Mouse (Mus musculus) intestine, embryonic 15.5 days (tissue): ENCODE results near the gene Chd2. TPM values are rescaled to one million over a fixed set of nuclear protein-coding genes. Genes with fewer than 3 reads are reported as not detected.

Source experiments
- ATAC-seq: fragments of 200-750 bp; cut with Nextera tagmentation; 2 replicates; pipeline ENCODE4 v1.8.0; 2017; ENCODE audit warnings: moderate TSS enrichment, moderate library complexity
- H3K27ac ChIP-seq: fragments of 300-500 bp; sonication (generic); 2 replicates; pipeline ENCODE4 v1.5.1; 2015; ENCODE audit warnings: mild to moderate bottlenecking, inconsistent platforms
- H3K27me3 ChIP-seq: fragments of 300-500 bp; sonication (generic); replicated peaks from 2 replicates; pipeline ENCODE4 v1.6.1; 2015; ENCODE audit warnings: inconsistent platforms
- H3K36me3 ChIP-seq: fragments of 300-500 bp; sonication (generic); 2 replicates; pipeline ENCODE4 v1.6.1; 2015; ENCODE audit warnings: inconsistent platforms
- H3K4me1 ChIP-seq: fragments of 300-500 bp; sonication (generic); replicated peaks from 2 replicates; pipeline ENCODE4 v1.6.1; 2015; ENCODE audit warnings: inconsistent platforms
- H3K4me2 ChIP-seq: fragments of 300-500 bp; sonication (generic); replicated peaks from 2 replicates; pipeline ENCODE4 v1.6.1; 2015; ENCODE audit warnings: mild to moderate bottlenecking, inconsistent platforms
- H3K4me3 ChIP-seq: fragments of 300-500 bp; sonication (generic); replicated peaks from 2 replicates; pipeline ENCODE4 v1.5.1; 2015; ENCODE audit warnings: inconsistent platforms
- H3K9ac ChIP-seq: fragments of 300-500 bp; sonication (generic); 2 replicates; pipeline ENCODE4 v1.6.1; 2015; ENCODE audit warnings: inconsistent platforms
- H3K9me3 ChIP-seq: fragments of 300-500 bp; sonication (generic); 2 replicates; pipeline ENCODE4 v1.6.1; 2016; ENCODE audit warnings: inconsistent platforms
- WGBS: fragments of 180-500 bp; shearing (Covaris S2); methylation state at CpG from one replicate; pipeline ENCODE4 v1.1.7; 2015; 5-methylcytosine and 5-hydroxymethylcytosine counted together
- polyA plus RNA-seq: library from polyadenylated mRNA; unstranded; fragments of >200 nt; fragmentation: Nextera tagmentation; extraction: Ambion mirVana; gene quantifications from 2 replicates; pipeline ENCODE4 v1.2.1, GENCODE M21; 2015

Gene Chd2
- polyA plus RNA-seq, 1 experiment from 2014 or later: 46.0 TPM

DNA sequence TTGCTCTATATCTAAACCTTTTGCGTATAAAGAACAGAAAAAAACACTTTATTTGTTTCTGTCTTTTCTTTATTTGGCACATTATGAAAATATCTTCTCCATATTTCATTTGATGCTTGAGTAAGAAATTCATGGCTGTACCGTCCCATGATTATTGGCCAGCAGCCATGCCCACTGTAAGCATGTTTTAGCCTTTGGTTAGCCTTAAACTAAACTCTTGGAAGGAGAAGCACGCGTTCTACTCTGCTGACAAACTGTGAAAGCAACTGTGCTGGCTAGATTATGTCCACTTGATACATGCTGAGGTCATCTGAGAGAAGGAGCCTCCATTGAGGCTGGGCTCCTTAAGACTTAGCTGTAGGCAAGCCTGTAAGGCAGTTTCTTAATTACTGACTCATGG, 99.4 kb downstream of the Chd2 start:
- no peaks in the 10 kb centered on the region for H3K27me3 ChIP-seq
- peaks cover 56% of the 10 kb centered on the region for H3K36me3 ChIP-seq
- no peak overlapping the region for H3K4me2 ChIP-seq
- no peak overlapping the region for H3K4me3 ChIP-seq
- no peak overlapping the region for H3K9ac ChIP-seq
- no peak for ATAC-seq
- WGBS: 92% methylated on average over 4 of the region's 4 CpGs
- H3K27ac ChIP-seq: no peak overlapping the region
- H3K4me1 ChIP-seq: no peaks in the 10 kb centered on the region
- no peaks in the 10 kb centered on the region for H3K9me3 ChIP-seq

DNA sequence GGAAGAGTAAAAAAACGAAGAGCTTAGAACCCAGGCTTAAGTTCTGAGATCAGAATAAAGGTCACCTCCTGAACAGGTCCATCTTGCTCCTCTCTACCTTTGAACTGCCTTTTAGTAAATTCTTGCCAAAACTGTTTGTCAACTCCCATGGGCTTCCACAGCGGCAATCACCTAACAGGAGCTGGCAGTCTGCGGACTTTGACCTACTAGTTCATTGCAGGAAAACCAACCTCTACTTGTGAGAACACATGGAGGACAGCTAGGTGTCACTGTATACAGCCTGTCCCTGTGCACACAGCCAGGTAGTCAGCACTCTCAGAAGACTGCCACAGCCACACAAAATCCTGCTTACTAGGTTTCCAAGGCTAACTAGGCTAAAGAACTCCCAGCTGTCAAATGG, 99.8 kb downstream of the Chd2 start:
- Histone ChIP-seq H3K36me3 (peaks cover 53% of the 10 kb centered on the region), H3K4me2 (no peak overlapping the region), H3K27ac (no peak overlapping the region), H3K4me1 (no peaks in the 10 kb centered on the region), H3K9me3 (no peaks in the 10 kb centered on the region), H3K9ac (no peak overlapping the region), H3K4me3 (no peak overlapping the region), H3K27me3 (no peaks in the 10 kb centered on the region)
- ATAC-seq: peak; percentile 60; the same call in 1 of the 2 replicates
- WGBS: 93% methylated on average over 3 of the region's 3 CpGs

DNA sequence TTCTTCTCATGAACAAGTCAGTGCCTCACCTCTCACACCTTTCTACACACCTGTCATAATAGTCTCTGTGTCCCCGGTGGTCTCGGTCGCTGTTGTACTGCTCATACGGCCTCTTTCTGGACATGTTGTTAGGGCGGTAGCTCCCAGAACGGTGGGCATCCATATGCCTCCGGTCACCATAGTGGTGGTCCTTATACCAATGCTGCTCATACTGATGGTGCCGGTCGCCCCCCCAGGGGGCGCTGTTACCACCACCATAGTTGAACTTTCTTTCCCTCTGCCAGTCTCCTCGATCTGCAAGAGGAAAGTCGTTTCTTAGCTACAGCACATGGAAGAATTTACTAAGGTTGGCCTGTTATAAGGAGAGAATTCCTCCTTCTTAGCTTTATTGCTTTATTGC, 105.9 kb downstream of the Chd2 start:
- no peaks in the 10 kb centered on the region for H3K27me3 ChIP-seq

DNA sequence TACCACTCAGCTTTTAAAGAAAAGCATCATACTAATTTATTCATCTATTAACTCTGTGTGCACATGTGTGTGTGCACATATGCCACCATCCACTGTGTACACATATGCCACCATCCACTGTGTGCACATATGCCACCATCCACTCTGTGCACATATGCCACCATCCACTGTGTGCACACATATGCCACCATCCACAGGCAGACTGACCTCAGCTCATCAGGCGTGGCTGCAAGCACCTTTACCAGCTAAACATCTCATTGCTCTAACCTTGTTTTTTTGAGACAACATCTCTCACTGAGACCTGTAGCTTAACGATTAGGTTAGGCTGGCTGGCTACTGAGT, 107.3 kb downstream of the Chd2 start:
- peaks cover 50% of the 10 kb centered on the region for H3K36me3 ChIP-seq

More for the DNA sequence above, 105.9 kb downstream of the Chd2 start:
- no peak overlapping the region for H3K4me3 ChIP-seq
- no peak for ATAC-seq
- H3K9me3 ChIP-seq: no peaks in the 10 kb centered on the region
- peaks cover 56% of the 10 kb centered on the region for H3K36me3 ChIP-seq
- no peaks in the 10 kb centered on the region for H3K4me1 ChIP-seq
- H3K9ac ChIP-seq: no peak overlapping the region
- WGBS: 74% methylated on average over 12 of the region's 12 CpGs
- H3K4me2 ChIP-seq: no peak overlapping the region
- no peak overlapping the region for H3K27ac ChIP-seq

DNA sequence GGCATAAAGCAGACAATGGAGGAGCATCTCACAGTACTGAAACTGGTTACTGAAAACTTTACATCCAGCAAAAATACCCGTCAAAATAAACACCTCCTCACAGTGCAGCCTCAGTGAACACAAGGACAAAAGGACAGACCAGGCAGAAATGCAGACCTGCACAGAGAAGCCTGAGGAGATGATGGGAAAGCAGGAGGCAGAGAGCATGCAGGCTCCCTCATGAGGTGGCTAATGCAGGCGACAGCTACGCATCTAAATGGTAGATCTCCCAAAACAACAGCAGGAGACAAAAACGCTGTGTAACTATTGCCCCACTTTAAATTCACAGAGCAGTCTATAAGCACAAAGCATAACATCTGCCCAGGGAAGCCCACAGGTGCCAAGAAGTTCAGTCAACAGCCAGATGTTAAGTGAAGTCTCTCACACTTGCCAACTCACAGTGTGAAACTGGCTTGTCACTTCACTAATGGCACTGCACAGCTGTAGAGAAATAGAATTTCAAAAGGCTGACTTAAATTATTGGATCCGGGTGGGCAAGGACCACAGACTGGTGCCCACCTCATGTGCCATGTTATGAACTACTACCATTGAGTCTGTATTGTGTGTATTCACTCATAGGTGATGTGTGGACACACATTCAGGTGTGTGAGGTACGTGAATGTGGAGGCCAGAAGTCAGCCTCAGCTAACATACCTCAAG, 107.8 kb downstream of the Chd2 start:
- WGBS: 79% methylated on average over 6 of the region's 6 CpGs
- no peak overlapping the region for H3K4me3 ChIP-seq
- H3K36me3 ChIP-seq: peaks cover 51% of the 10 kb centered on the region
- no peak overlapping the region for H3K27ac ChIP-seq
- H3K9ac ChIP-seq: no peak overlapping the region
- no peaks in the 10 kb centered on the region for H3K9me3 ChIP-seq
- H3K4me2 ChIP-seq: no peak overlapping the region
- no peaks in the 10 kb centered on the region for H3K4me1 ChIP-seq
- no peaks in the 10 kb centered on the region for H3K27me3 ChIP-seq
- no peak for ATAC-seq

More for the DNA sequence above, 107.3 kb downstream of the Chd2 start:
- no peaks in the 10 kb centered on the region for H3K9me3 ChIP-seq
- H3K27me3 ChIP-seq: no peaks in the 10 kb centered on the region
- H3K4me3 ChIP-seq: no peak overlapping the region
- no peaks in the 10 kb centered on the region for H3K4me1 ChIP-seq
- 93% methylated on average over 2 of the region's 2 CpGs for WGBS
- H3K4me2 ChIP-seq: no peak overlapping the region
- no peak; the same call in 1 of the 2 replicates for ATAC-seq
- no peak overlapping the region for H3K27ac ChIP-seq
- no peak overlapping the region for H3K9ac ChIP-seq

DNA sequence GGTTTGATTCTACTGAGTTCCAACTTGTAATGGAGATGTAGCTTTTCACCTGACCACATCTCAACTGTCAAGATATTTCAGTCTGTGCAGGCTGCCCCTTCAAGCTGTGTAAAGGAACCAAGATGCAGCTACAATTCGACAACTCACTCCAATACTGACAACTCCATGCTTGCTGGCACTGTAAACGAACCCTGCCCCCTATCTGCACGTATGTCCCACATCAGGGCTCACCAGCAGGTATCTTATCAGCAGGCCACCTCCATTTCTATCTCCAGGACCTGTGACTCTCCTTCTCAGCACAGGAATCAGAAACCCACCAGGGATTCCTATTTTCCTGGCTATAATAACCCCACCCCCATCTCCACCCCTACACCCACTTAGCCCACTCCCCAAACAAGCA, 113.1 kb downstream of the Chd2 start:
- 76% methylated on average over 3 of the region's 3 CpGs for WGBS
- no peaks in the 10 kb centered on the region for H3K27me3 ChIP-seq
- no peaks in the 10 kb centered on the region for H3K9me3 ChIP-seq
- no peak overlapping the region for H3K9ac ChIP-seq
- H3K4me3 ChIP-seq: no peak overlapping the region
- no peak overlapping the region for H3K27ac ChIP-seq
- ATAC-seq: no peak
- H3K36me3 ChIP-seq: peaks cover 19% of the 10 kb centered on the region
- H3K4me2 ChIP-seq: no peak overlapping the region
- 0 out of 2 replicates have a peak, but pooled peaks cover 5% of the 10 kb centered on the region for H3K4me1 ChIP-seq

DNA sequence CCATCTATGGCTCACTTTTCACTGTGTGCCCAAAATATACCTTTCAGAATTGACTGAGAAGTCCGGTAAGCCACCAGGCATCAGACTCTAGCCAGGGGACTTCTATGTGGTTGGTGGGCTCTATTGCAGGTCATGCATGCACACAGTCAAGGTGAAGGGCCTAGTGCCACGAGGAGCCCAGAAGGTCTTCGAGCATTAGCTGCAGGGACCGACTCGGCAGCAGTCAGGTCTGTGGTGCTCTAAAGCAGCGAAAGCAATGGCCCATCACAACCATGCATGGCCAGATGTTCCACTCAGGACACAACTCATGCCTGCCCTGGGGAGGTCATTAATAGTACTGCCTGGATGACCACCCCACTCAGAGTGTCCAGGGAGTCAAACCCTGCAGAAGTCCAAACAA, 113.8 kb downstream of the Chd2 start:
- H3K36me3 ChIP-seq: peaks cover 18% of the 10 kb centered on the region
- H3K4me1 ChIP-seq: 0 out of 2 replicates have a peak, but pooled peaks cover 5% of the 10 kb centered on the region
- no peaks in the 10 kb centered on the region for H3K9me3 ChIP-seq
- no peaks in the 10 kb centered on the region for H3K27me3 ChIP-seq
- no peak overlapping the region for H3K4me3 ChIP-seq
- WGBS: 98% methylated on average over 6 of the region's 6 CpGs
- no peak overlapping the region for H3K4me2 ChIP-seq
- H3K9ac ChIP-seq: no peak overlapping the region
- ATAC-seq: no peak
- H3K27ac ChIP-seq: no peak overlapping the region

DNA sequence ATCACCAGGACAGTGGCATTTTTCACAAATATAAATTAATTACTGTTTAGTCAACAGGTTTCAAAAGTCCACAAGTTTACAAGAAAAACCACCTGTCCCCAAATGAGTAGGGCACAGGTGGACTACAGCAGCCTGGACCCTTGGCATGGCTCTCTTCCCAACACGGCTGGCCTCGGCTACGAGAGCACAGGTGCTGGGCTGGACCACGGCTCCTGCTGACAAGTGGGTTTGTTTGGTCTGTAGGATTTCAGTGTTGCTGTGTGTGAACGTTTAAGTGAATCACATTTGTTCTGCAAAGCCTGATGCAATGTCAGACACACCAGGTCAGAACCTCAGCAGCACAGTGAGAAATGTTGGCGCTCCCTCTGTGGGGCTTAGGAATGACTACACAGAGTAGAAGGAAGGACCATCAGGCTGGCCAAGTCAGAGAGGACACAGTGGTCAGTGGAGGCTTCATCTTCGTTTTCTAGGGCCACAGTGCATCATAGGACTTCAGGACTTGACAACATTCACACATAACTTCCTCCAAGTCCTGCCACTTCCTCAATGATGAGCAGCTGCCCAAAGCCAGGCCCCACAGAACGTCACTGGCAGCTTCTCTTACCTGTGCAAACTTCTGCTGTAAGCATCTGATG, 114.8 kb downstream of the Chd2 start:
- no peak overlapping the region for H3K9ac ChIP-seq
- no peaks in the 10 kb centered on the region for H3K9me3 ChIP-seq
- no peaks in the 10 kb centered on the region for H3K27me3 ChIP-seq
- peaks cover 18% of the 10 kb centered on the region for H3K36me3 ChIP-seq
- ATAC-seq: no peak
- no peak overlapping the region for H3K4me2 ChIP-seq
- H3K27ac ChIP-seq: no peak overlapping the region
- 0 out of 2 replicates have a peak, but pooled peaks cover 5% of the 10 kb centered on the region for H3K4me1 ChIP-seq
- WGBS: 75% methylated on average over 8 of the region's 8 CpGs
- H3K4me3 ChIP-seq: no peak overlapping the region

DNA sequence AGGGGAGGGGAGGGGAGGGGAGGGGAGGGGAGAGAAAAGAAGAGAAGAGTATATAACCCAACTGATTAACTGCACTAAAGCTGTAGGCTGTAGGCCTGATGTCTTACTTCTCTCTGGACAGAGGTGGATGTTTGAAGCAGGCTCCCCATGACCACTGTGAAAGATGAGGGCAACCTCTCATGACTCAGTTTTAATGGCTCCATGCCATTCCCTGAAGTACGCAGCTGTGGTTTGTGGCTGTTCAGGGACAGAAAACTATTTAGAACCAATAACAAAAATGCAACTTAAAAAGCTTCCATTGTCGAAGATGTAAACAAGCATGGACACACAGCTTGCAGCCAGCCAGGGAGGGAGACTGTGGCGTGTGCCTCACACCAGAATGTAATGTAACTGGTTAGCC, 115.4 kb downstream of the Chd2 start:
- H3K9ac ChIP-seq: no peak overlapping the region
- H3K4me3 ChIP-seq: no peak overlapping the region
- no peak overlapping the region for H3K4me2 ChIP-seq
- H3K9me3 ChIP-seq: no peaks in the 10 kb centered on the region
- no peaks in the 10 kb centered on the region for H3K27me3 ChIP-seq
- WGBS: 49% methylated on average over 3 of the region's 3 CpGs
- H3K4me1 ChIP-seq: 0 out of 2 replicates have a peak, but pooled peaks cover 5% of the 10 kb centered on the region
- peak; percentile 15; the same call in 1 of the 2 replicates for ATAC-seq
- H3K27ac ChIP-seq: no peak overlapping the region
- peaks cover 18% of the 10 kb centered on the region for H3K36me3 ChIP-seq

DNA sequence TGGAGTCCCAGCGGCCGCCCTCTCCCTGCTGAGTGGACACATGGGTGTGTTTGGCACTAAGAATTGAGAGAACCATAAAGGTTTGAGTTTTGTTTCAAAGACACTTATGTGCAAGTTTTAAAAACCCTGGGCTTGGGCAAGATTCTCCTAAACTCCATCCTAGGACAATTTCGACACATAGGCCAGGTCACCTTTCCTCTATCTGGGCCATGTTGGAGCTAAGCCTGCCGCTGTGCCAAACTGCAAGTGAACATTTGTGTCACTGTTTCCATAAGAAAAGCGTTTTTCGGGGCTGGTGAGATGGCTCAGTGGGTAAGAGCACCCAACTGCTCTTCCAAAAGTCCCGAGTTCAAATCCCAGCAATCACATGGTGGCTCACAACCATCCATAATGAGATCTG, 116.2 kb downstream of the Chd2 start:
- Histone ChIP-seq H3K4me1 (0 out of 2 replicates have a peak, but pooled peaks cover 5% of the 10 kb centered on the region), H3K36me3 (peaks cover 18% of the 10 kb centered on the region), H3K27me3 (no peaks in the 10 kb centered on the region), H3K27ac (no peak overlapping the region), H3K4me3 (no peak overlapping the region), H3K4me2 (no peak overlapping the region), H3K9me3 (no peaks in the 10 kb centered on the region), H3K9ac (no peak overlapping the region)
- 91% methylated on average over 7 of the region's 7 CpGs for WGBS
- no peak for ATAC-seq

DNA sequence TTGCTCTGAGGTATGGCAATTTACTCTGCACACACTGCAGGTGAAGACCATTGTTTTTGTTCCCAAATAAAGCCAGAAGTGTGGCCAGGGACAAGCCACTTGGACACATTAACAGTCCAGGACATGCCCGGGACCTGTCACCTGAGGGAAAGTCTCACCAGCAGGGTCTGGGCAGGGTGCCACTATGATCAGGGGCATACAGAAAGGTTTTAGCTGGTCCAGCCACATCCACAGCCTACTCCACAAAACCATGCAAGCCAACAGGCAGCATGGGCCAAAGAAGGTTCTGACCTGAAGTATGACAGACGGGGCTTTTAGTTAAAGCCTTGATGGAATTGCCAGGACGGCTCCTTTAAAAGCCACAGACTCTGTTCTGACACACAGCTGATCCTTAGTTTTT, 116.9 kb downstream of the Chd2 start:
- Histone ChIP-seq H3K4me1 (0 out of 2 replicates have a peak, but pooled peaks cover 5% of the 10 kb centered on the region), H3K4me2 (no peak overlapping the region), H3K4me3 (no peak overlapping the region), H3K27me3 (no peaks in the 10 kb centered on the region), H3K27ac (no peak overlapping the region), H3K9me3 (no peaks in the 10 kb centered on the region), H3K9ac (no peak overlapping the region), H3K36me3 (peaks cover 16% of the 10 kb centered on the region)
- ATAC-seq: no peak
- 60% methylated on average over 3 of the region's 3 CpGs for WGBS

DNA sequence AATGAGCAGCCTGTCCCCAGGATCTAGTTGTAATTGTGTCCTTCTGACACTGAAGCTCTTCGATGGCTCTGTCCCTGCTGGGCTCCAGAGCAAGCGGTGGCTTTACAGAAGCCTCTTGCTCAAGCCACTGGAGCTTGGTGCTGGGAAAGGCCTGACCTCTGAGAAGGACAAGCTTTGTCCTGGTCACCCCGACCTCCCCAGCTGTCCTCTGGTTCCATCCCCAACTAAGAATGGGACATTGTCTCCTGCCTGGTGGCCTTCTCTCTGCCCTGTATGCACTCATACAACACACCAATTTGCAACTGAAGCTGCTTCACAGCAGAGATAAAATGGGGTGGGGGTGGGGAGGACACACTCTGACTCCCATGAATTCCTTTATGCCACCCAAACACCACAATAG, 117.4 kb downstream of the Chd2 start:
- H3K36me3 ChIP-seq: peaks cover 11% of the 10 kb centered on the region
- ATAC-seq: no peak
- H3K4me3 ChIP-seq: no peak overlapping the region
- no peak overlapping the region; the same call in 1 of the 2 replicates for H3K27ac ChIP-seq
- H3K4me2 ChIP-seq: no peak overlapping the region
- WGBS: 72% methylated on average over 3 of the region's 3 CpGs
- H3K27me3 ChIP-seq: no peaks in the 10 kb centered on the region
- H3K4me1 ChIP-seq: 0 out of 2 replicates have a peak, but pooled peaks cover 7% of the 10 kb centered on the region
- no peaks in the 10 kb centered on the region for H3K9me3 ChIP-seq
- no peak overlapping the region for H3K9ac ChIP-seq

DNA sequence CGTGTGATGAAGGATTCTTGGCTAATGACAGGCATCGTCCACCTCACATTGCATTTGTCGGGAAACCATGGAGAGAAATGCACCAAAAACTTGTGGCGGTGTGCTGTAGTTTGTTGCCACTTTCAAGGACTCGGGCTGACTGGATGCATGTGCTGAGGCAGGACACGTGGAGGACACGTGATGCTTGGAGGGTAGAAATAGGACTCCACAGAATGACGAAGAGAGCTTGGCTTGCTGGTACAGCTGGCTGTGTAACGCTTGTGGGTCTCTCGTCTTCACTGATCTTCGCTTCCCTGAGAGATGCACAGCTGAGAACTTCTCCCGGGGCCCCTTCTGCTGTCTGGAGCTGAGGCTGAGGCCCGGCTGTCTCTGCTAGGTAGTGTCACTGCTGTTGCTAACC, 118.4 kb downstream of the Chd2 start:
- no peak for ATAC-seq
- H3K9ac ChIP-seq: no peak overlapping the region
- 0 out of 2 replicates have a peak, but pooled peaks cover 3% of the 10 kb centered on the region for H3K36me3 ChIP-seq
- 0 out of 2 replicates have a peak, but pooled peaks cover 9% of the 10 kb centered on the region for H3K4me1 ChIP-seq
- H3K4me3 ChIP-seq: no peak overlapping the region
- no peaks in the 10 kb centered on the region for H3K27me3 ChIP-seq
- no peak overlapping the region for H3K4me2 ChIP-seq
- WGBS: 69% methylated on average over 13 of the region's 13 CpGs
- H3K9me3 ChIP-seq: no peaks in the 10 kb centered on the region
- H3K27ac ChIP-seq: no peak overlapping the region
